Mouse (Mus musculus) megakaryocyte, embryonic 14.5 days (primary cell): ENCODE results near the gene Foxd1. TPM values are rescaled to one million over a fixed set of nuclear protein-coding genes. Genes with fewer than 3 reads are reported as not detected.

Experiments used
- H3K27me3 ChIP-seq: replicated peaks from 2 replicates; pipeline ENCODE3; 2012; ENCODE audit warnings: inconsistent platforms
- H3K36me3 ChIP-seq: replicated peaks from 2 replicates; pipeline ENCODE3; 2012; ENCODE audit warnings: low read length, inconsistent platforms, mixed read lengths
- H3K4me1 ChIP-seq: 2 replicates; pipeline ENCODE4 v1.6.1; 2012; ENCODE audit warnings: inconsistent platforms
- H3K4me3 ChIP-seq: replicated peaks from 2 replicates; pipeline ENCODE3; 2012; ENCODE audit warnings: moderate library complexity, mild to moderate bottlenecking, inconsistent platforms
- H3K9me3 ChIP-seq: 2 replicates; pipeline ENCODE4 v1.6.1; 2012; ENCODE audit warnings: inconsistent platforms
- FLI1 ChIP-seq: IDR thresholded peaks from 2 replicates; pipeline ENCODE4 v1.6.1; 2012; ENCODE audit warnings: low read length, inconsistent platforms, mixed read lengths
- GATA1 ChIP-seq: IDR thresholded peaks from 3 replicates; pipeline ENCODE4 v1.6.1; 2012; ENCODE audit warnings: mixed read lengths, low read length, inconsistent platforms, borderline replicate concordance
- polyA plus RNA-seq: library from polyadenylated mRNA; stranded (reverse); fragments of >175 nt; gene quantifications from 2 replicates; pipeline ENCODE4 v1.2.3, GENCODE M21; 2012; ENCODE audit warnings: low replicate concordance; ENCODE audit not compliant: insufficient read depth

Foxd1 gene
- 0.02 TPM in 1 of 2 replicates, not detected in the other for polyA plus RNA-seq

DNA sequence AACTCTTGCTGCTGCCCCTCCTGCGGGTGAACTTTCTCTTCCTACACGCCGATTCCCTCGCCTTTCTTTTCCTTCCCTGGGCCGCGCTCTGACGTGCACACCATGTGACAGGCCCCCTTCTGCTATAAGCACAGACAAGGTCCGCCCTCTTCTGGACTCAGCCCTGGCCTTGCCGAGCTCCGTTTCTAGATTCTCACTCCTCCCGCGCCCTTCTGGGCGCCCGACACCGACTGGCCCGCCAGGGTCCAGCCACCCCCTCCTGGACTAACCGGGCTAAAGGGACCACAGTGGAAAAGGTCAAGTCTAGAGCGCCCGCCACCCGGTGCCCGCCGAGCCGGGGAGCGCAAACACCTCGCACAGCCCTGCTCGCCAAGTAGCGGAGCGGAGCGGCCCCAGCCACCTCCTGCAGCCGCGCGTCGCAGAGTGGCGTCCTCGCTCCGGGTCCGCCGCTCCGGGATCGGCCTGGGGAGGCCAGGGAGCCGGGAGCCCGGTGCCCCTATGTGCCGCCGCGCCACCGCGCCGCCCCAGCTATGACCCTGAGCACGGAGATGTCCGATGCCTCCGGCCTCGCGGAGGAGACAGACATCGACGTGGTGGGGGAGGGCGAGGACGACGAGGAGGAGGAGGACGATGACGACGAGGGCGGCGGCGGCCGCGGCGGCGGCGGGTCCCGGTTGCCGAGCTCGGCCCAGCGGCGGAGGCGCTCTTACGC is at the start of gene Foxd1:
TSS of gene Foxd1 (plus strand) at position 153 of the 712 bp plus-strand sequence.
- H3K36me3 ChIP-seq = no peaks in the 10 kb centered on the region
- H3K4me1 ChIP-seq = peaks cover 31% of the 10 kb centered on the region
- peaks cover 98% of the 10 kb centered on the region for H3K27me3 ChIP-seq
- TF ChIP-seq FLI1 (no peak), GATA1 (no peak)
- peaks cover 3% of the 10 kb centered on the region; the same call in 1 of the 2 replicates for H3K9me3 ChIP-seq
- H3K4me3 ChIP-seq = peak within 1 kb of the TSS; percentile 91

DNA sequence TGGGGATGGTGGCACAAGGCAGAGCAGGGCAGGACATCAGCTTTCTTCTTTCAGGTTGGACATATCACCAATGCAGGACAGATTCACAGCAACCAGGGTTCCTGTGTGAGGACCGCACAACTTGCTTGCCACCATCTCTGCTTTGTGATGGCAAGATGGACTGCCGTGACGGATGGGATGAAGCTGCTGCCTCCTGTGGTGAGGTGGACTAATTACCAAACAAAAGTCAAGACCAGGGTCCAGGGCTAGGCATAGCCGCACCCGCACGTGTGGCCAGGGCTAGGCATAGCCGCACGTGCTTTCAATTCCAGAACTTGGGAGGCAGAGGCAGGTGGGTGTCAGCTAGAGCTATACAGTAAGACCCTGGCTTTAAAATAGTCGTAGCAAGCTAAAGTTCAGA is 48.8 kb upstream of the Foxd1 start:
- peaks cover 36% of the 10 kb centered on the region for H3K36me3 ChIP-seq
- H3K4me3 ChIP-seq = peak overlapping the region; percentile 26

DNA sequence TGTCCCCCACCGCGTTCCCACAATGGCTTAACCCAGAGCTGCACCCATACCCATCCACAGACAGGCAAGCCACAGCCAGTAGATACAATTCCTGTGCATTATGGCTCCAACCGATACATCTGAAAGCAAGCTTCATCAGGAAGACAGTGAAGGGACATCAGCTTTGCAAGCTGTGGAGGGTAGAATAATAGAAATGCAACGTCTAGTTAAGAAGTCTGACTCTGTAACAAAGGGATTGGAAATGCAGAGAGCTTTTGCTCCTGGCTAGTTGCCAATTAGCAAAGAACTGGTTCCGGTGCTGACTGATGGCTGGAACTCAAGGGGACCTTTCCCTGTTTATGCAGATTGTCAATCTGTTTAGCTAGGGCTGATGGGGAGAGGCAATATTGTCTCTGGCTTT is 47.6 kb upstream of the Foxd1 start:
- peaks cover 48% of the 10 kb centered on the region for H3K36me3 ChIP-seq
- no peak for TF ChIP-seq FLI1
- no peak for TF ChIP-seq GATA1
- H3K4me1 ChIP-seq = peaks cover 7% of the 10 kb centered on the region
- H3K9me3 ChIP-seq = no peaks in the 10 kb centered on the region
- H3K4me3 ChIP-seq = no peak overlapping the region
- no peaks in the 10 kb centered on the region for H3K27me3 ChIP-seq

More for the DNA sequence above, 48.8 kb upstream of the Foxd1 start:
- Histone ChIP-seq H3K4me1 (no peaks in the 10 kb centered on the region), H3K9me3 (no peaks in the 10 kb centered on the region), H3K27me3 (peaks cover 1% of the 10 kb centered on the region)
- TF ChIP-seq FLI1 (no peak), GATA1 (no peak)

GRCm38 (mm10) chr13:98306852-98307475 is 47.1 kb upstream of the Foxd1 start:
- TF ChIP-seq FLI1 (no peak), GATA1 (no peak)
- Histone ChIP-seq H3K4me3 (no peak overlapping the region), H3K27me3 (no peaks in the 10 kb centered on the region), H3K4me1 (peaks cover 13% of the 10 kb centered on the region), H3K9me3 (no peaks in the 10 kb centered on the region), H3K36me3 (peaks cover 53% of the 10 kb centered on the region)

DNA sequence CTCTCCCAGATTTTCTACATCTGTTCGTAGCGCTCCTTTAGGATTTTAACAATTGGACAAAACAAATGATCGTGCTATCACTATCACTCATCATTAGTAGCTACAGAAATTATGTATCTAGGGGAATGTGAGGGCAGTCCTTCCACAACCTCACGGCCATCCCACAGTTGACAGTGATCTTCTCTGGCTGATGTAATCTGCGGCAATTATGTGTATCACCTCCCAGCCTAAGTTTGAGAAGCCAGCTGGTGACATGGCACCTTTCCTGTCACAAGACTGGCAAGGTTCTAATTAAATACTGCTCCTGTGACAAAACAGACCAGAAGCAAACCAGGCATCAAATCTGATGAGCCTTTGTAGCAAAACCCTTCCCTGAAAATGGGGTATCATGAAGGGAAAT is 46.0 kb upstream of the Foxd1 start:
- TF ChIP-seq FLI1 (no peak), GATA1 (no peak)
- H3K4me1 ChIP-seq = peaks cover 23% of the 10 kb centered on the region

GRCm38 (mm10) chr13:98308724-98309123 is 45.3 kb upstream of the Foxd1 start:
- Histone ChIP-seq H3K4me1 (peaks cover 30% of the 10 kb centered on the region), H3K4me3 (no peak overlapping the region), H3K36me3 (peaks cover 71% of the 10 kb centered on the region), H3K27me3 (no peaks in the 10 kb centered on the region), H3K9me3 (no peaks in the 10 kb centered on the region)
- no peak for TF ChIP-seq FLI1
- TF ChIP-seq GATA1 = no peak

More for the DNA sequence above, 46.0 kb upstream of the Foxd1 start:
- no peaks in the 10 kb centered on the region for H3K9me3 ChIP-seq
- no peaks in the 10 kb centered on the region for H3K27me3 ChIP-seq
- no peak overlapping the region for H3K4me3 ChIP-seq
- H3K36me3 ChIP-seq = peaks cover 64% of the 10 kb centered on the region

- H3K36me3 ChIP-seq = peaks cover 79% of the 10 kb centered on the region
- H3K27me3 ChIP-seq = no peaks in the 10 kb centered on the region
Measured at GRCm38 (mm10) chr13:98311597-98311996, 42.4 kb upstream of the Foxd1 start.

GRCm38 (mm10) chr13:98313631-98314030 is 40.4 kb upstream of the Foxd1 start:
- Histone ChIP-seq H3K27me3 (no peaks in the 10 kb centered on the region), H3K4me3 (no peak overlapping the region), H3K4me1 (peaks cover 47% of the 10 kb centered on the region), H3K9me3 (no peaks in the 10 kb centered on the region), H3K36me3 (peaks cover 62% of the 10 kb centered on the region)
- TF ChIP-seq GATA1 (no peak), FLI1 (no peak)

More at GRCm38 (mm10) chr13:98311597-98311996, 42.4 kb upstream of the Foxd1 start:
- Histone ChIP-seq H3K4me1 (peaks cover 47% of the 10 kb centered on the region), H3K9me3 (no peaks in the 10 kb centered on the region), H3K4me3 (peak overlapping the region; percentile 3)
- TF ChIP-seq FLI1 (no peak), GATA1 (no peak)

DNA sequence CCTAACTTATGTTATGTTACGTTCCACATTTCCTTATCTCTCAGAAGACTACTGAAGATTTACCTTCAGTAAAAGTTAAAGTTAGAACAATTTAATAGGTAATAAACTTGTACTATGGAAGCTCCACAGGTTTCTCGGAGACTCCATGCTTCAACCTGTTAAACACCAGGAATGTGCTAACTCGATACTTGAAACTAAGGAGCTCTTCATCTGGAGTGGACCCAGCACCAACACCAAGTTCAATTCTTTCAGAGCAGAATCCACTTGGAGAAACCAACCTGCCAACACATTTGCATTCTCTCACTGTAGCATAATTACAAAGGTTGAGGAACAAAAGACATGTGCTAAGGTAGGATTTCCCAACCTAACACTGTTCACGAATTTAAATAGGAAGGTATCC is 38.9 kb upstream of the Foxd1 start:
- TF ChIP-seq FLI1 (no peak), GATA1 (no peak)
- Histone ChIP-seq H3K36me3 (peaks cover 49% of the 10 kb centered on the region), H3K9me3 (no peaks in the 10 kb centered on the region), H3K27me3 (no peaks in the 10 kb centered on the region), H3K4me3 (peak overlapping the region; percentile 72), H3K4me1 (peaks cover 47% of the 10 kb centered on the region)

GRCm38 (mm10) chr13:98316140-98316479 is 37.9 kb upstream of the Foxd1 start:
- TF ChIP-seq FLI1 (no peak), GATA1 (no peak)
- peaks cover 39% of the 10 kb centered on the region for H3K36me3 ChIP-seq
- H3K9me3 ChIP-seq = no peaks in the 10 kb centered on the region
- peaks cover 43% of the 10 kb centered on the region for H3K4me1 ChIP-seq
- peak overlapping the region; percentile 96 for H3K4me3 ChIP-seq
- no peaks in the 10 kb centered on the region for H3K27me3 ChIP-seq
